Mouse (Mus musculus): Measurements from ENCODE around the gene Focad. TPM values are rescaled to one million over a fixed set of nuclear protein-coding genes. Genes with fewer than 3 reads are reported as not detected.

Gene Focad
- 1 to 10 TPM; 7.9 to 9.1 TPM for total RNA-seq (2023)

DNA sequence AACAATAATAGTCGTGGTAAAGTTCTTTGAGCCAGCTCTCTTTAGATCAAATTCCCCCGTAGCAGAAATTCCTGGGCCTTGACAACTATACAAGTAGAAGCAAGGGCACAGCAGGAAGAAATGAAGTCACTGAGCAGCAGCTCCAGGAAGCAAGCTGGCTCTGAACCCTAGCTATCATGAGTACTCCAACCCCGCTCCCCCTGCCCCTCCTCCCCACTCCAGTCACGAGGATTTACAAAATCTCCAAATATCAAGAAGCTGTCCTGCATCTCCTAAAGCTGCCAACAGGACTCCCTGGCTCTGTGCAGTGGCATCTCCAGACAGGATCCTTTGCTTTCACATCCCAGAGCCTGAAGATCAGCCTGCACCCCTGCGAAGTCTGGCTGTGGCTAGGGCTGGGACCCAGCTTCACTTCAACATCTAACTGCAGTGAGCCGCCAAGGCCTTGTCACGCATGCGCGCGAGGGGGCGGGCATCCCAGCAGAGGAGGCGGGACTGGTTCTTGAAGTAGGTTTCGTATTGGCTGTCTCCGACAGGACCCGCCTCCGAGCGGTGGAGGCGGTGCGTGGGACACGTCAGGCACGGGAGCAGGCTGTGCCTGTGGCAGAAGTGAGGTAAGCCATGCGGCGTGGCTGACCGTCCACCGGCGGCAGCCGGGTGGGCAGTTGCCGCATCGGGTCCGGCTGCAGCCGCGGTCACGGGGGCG, at the start of gene Focad:
Gene Focad (plus strand): TSS at position 568 of the 706 bp plus-strand sequence.

GRCm38 (mm10) chr4:88438326-88438989, 344.0 kb downstream of the Focad start, which contains the start of gene Hacd4:
Gene Hacd4 (minus strand): TSS chr4:88438928.

Other genes starting within 250 kb of the Focad start
- 10 to 100 TPM in 1 of 2 experiments, 1 to 10 TPM in 1; 10.0 to 11.7 TPM for gene Mllt3, start 61.3 kb upstream of the Focad start, total RNA-seq (2023)